Mouse (Mus musculus) lung, adult 10 weeks (tissue): Measurements from ENCODE around the gene Ppm1n. TPM values are rescaled to one million over a fixed set of nuclear protein-coding genes. Genes with fewer than 3 reads are reported as not detected.

ENCODE experiments used
- polyA plus RNA-seq: library from polyadenylated mRNA; stranded (reverse); fragments of 350-450 nt; fragmentation: Illumina TruSeq; extraction: RNeasy Lipid Tissue Mini Kit (QIAGEN cat#74804); gene quantifications from one replicate; pipeline ENCODE4 v1.2.3, GENCODE M21; 2014; ENCODE audit warnings: low read depth, low replicate concordance; ENCODE audit not compliant: insufficient read depth

Gene Ppm1n
- polyA plus RNA-seq: not detected

DNA sequence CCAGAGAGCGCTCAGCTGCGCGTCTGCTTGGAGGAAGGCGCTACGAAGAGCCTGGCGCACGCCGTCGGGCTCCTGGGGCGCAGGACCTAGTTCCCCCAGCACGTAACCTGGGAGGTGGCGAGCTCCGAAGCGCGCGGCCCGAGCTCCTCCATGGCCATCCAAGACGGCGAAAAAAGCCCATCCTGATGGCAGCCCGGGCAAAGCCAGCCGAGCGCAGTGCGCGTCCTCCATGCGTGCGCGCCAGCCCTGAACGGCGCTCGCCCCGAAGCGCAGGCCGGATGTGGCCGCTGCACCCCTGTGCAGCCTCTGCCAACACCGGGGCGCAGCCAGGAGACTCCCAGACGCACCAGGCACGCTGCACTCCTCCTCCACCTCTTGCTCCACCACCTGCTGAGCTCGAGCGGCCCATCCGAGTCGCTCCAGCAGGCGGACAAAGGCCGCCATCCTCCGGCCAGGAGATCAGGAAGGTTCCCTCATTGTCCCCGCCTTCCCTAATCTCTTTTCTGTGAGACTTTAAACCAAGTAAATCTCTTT lies at the start of gene Ppm1n:
Gene Ppm1n (minus strand): TSS at position 484 of the 534 bp plus-strand sequence.

DNA sequence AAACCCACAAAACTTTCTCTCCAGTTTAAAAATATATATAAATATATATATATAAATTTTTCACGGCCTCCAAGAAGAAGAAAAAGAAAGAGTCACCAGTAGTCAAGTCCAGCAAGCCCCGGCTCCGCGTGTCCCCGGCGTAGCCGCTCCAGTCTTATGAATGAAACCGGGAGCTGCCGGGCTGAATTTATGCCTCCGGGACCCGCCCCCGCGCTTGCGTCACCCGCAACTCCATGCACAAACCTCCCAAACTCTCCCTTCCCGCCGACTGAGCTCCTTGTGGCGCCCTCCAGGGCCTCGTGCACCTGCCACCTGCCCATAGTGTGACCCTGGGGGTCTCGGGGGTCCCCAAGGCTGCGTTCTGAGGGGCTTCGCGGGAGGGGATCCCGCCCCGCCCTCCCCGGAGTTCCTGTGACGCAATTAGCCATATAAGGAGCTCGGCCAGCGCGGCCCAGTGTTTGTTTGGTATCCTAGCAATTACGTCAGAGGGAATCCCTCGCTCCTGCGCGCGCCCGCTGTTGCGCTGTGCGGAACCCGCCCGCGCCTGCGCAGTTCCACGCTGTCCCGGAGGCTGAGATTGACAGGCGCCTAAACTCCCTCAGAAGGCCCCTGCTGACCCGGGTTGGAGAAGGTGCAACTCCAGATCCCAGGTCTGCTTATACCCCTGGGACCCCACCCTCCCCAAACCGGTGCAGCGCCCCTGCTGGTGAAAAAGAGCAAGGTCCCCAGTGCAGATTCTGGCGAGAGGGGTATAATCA lies 30.2 kb upstream of the Ppm1n start, which contains the start of gene Fosb:
Gene Fosb (minus strand): TSS at position 168 of the 758 bp plus-strand sequence.

DNA sequence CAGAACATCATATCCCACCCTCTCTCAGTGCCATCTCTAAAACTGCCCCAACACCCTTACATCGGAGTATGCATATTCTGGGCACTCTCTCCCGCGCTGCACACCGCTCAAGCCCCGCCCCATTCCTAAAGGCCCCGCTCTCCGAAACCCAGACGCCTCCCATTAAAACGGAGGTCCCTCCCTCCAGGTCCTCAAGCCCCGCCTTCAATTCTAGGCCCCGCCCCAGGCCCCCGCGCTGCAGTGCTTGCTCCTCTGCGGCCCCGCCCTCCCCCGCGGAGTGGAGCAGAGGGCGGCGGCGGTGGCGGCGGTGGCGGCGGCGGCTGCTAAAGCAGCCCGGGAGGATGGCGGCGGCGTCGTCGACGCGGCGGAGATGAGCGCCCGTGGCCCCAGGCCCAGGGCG lies 2.5 kb upstream of the Ppm1n start, which contains the start of gene Rtn2:
Gene Rtn2 (plus strand): TSS at position 240 of the 400 bp plus-strand sequence.

DNA sequence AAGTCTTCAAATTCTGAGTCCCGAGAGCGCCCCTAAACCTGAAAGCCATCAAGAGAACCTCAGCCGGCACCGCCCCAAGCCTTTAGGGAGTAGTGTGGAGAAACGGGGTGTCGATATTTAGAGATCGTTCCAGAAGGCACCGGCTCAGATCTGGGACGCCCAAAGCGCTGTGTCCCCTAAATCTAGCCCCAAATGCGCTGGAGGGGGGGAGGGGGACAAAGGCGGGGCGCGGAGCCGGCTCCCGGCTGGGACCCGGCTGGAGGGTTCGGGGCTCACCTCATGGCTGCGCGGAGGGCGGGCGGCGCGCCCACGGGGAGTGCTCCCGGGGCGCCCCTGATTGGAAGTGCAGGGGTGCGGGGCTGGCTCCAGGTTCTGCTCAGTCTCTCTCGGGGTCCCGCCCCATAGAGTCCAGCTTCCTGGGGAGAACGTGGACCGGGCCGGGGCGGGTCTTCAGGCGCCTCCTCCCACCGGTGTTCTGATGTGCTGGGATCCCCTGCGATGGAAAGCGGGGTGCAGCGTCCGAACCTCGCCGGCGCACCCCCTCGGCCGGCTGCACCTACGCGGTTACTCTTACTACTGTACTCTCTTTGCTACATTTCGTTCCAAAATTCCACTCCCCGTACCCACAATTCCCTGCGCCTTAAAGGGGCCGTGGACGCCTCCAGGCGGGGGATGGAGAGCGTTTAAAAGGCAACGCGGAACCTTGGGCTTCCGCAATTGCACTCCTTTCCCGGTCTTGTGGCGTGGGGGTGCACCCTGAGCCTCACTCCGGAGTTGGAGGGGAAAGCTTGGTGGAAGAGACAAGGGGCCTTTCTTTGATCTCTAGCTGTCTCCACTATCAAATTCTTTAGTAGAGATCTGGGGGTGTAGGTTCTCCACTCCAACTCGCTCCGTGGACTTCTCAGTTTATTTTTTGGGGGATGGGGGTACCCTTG lies 8.4 kb downstream of the Ppm1n start, which contains the start of gene Vasp:
Gene Vasp (minus strand): TSS at position 580 of the 935 bp plus-strand sequence.

DNA sequence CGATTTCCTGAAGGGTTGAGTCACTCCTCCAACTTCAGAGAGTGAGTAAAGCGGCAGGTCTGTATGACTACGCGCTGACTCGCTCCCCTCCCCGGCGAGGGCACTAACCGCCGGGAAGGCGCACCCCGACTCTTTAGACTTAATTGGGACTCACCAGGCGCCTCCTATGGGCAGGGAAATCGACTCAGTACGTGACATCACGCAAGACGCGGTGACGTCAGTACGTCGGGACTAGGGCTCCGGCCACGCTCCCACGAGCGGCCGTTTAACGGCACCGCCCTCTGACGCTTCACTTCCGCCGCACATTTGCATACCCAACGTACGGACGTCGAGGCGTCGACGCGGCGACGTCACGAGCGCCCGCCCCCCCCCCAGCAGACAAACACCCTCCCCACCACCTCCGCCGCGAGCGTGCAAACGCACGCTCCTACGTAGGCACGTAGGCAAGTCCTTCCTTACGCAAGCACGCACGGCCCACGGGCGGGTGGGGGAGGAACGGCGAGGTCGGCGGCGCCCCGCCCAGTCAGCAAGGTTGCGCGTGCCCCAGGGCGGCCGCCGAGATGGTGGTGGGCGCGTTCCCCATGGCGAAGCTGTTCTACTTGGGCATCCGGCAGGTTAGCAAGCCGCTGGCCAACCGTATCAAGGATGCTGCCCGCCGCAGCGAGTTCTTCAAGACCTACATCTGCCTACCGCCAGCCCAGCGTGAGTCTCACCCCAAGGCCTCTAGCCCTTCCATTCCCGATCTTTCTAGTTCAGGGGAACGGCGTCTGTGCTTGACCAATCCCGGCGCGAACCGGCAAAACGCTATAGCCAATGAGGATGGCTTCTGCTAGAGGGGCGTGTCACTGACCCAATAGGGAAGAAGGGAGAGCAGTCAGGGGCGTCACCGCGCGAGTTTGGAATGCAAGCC lies 51.7 kb downstream of the Ppm1n start, which contains the start of gene Opa3:
Gene Opa3 (plus strand): TSS at position 452 of the 910 bp plus-strand sequence.

Other genes with a start within 250 kb of the Ppm1n start
- not detected for gene Rsph6a, start 225.4 kb downstream of the Ppm1n start, polyA plus RNA-seq
- 27.0 TPM for gene Dmwd, start 203.8 kb downstream of the Ppm1n start, polyA plus RNA-seq
- 30.8 TPM for gene Dmpk, start 196.2 kb downstream of the Ppm1n start, polyA plus RNA-seq
- gene Six5, start 185.5 kb downstream of the Ppm1n start, polyA plus RNA-seq: 6.2 TPM
- gene Gm4969, start 161.7 kb downstream of the Ppm1n start, polyA plus RNA-seq: not detected
- gene Fbxo46, start 160.2 kb downstream of the Ppm1n start, polyA plus RNA-seq: 5.1 TPM
- gene Qpctl, start 130.8 kb downstream of the Ppm1n start, polyA plus RNA-seq: 6.5 TPM
- 65.6 TPM for gene Snrpd2, start 130.3 kb downstream of the Ppm1n start, polyA plus RNA-seq
- 0.12 TPM for gene Gipr, start 113.9 kb downstream of the Ppm1n start, polyA plus RNA-seq
- gene Eml2, start 103.6 kb downstream of the Ppm1n start, polyA plus RNA-seq: 40.3 TPM
- 4.3 TPM for gene Gpr4, start 67.5 kb downstream of the Ppm1n start, polyA plus RNA-seq
- gene Opa3, start 51.7 kb downstream of the Ppm1n start, polyA plus RNA-seq: 14.0 TPM
- 88.6 TPM for gene Vasp, start 8.2 kb downstream of the Ppm1n start, polyA plus RNA-seq
- 22.9 TPM for gene Rtn2, start 2.6 kb upstream of the Ppm1n start, polyA plus RNA-seq
- gene Fosb, start 30.0 kb upstream of the Ppm1n start, polyA plus RNA-seq: 1.3 TPM
- gene Ercc1, start 64.7 kb upstream of the Ppm1n start, polyA plus RNA-seq: 27.7 TPM
- 5.7 TPM for gene Cd3eap, start 79.4 kb upstream of the Ppm1n start, polyA plus RNA-seq
- 2.5 TPM for gene Ppp1r13l, start 79.7 kb upstream of the Ppm1n start, polyA plus RNA-seq
- 14.0 TPM for gene Ercc2, start 101.9 kb upstream of the Ppm1n start, polyA plus RNA-seq
- 7.1 TPM for gene Klc3, start 124.0 kb upstream of the Ppm1n start, polyA plus RNA-seq
- 26.2 TPM for gene Ckm, start 124.7 kb upstream of the Ppm1n start, polyA plus RNA-seq
- gene Mark4, start 178.8 kb upstream of the Ppm1n start, polyA plus RNA-seq: 9.0 TPM
- 1.3 TPM for gene Exoc3l2, start 183.3 kb upstream of the Ppm1n start, polyA plus RNA-seq
- 6.7 TPM for gene Bloc1s3, start 228.3 kb upstream of the Ppm1n start, polyA plus RNA-seq
- 58.3 TPM for gene Trappc6a, start 228.3 kb upstream of the Ppm1n start, polyA plus RNA-seq
- gene Nkpd1, start 237.8 kb upstream of the Ppm1n start, polyA plus RNA-seq: 0.13 TPM